Mouse (Mus musculus) cerebellum, postnatal 25 days (tissue): ENCODE measurements around the gene Rbak.
"Not testable (repeated sequence)": the region's sequence is repeated elsewhere in the genome, so short reads cannot be mapped to it uniquely, and the experiment has no call there.

ENCODE experiments used
- DNase-seq, 2 experiments: peaks; one replicate each; pipeline ENCODE4 v3.0.0; 2021; ENCODE audit warnings: mixed read lengths in 2 of 2

Gene Rbak

DNA sequence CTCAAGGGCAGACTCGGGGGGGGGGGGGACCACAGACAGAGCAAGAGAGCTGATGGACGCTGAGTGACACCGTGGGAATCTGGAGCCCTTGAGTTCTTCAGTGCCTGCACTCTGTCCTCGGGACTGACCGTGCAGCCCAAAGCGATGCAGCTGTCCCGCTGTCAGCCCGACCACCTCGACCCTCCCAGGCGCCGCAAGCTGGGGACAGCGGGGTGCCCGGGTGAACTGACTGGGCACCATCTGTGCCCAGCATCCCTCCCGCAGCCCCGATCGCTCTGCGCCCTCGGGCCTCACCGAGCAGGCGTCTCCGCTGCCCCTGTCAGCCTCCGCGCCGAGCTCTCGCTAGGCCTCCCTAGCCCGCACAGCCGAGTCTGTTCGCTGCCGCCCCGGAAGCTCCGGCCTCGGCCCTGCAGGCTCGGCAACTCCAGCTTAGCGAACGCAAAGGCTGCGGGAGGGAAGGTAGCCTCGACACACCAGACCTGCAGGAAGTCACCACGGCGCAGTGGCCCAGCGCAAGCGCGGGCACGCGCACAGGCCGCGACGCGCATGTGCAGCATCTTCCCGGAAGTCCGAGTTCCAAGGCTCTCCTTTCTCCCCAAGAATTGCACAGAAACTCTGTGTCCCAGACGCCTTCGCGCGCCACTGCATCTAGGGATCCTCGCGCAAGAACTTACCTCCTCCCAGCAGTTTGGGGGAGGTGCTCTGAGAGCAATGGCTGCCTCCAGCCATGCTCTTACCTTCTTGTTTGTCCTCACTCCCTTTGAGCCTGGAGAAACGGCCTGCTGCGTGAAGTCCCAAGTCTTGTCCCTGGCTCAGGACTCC lies at the start of gene Rbak, which contains the start of gene Spdye4b:
TSS of gene Rbak (minus strand) at position 521 of the 822 bp plus-strand sequence.
TSS of gene Spdye4b (plus strand) at position 763 of the 822 bp plus-strand sequence.
- DNase-seq = peak; percentile 95 to 96

DNA sequence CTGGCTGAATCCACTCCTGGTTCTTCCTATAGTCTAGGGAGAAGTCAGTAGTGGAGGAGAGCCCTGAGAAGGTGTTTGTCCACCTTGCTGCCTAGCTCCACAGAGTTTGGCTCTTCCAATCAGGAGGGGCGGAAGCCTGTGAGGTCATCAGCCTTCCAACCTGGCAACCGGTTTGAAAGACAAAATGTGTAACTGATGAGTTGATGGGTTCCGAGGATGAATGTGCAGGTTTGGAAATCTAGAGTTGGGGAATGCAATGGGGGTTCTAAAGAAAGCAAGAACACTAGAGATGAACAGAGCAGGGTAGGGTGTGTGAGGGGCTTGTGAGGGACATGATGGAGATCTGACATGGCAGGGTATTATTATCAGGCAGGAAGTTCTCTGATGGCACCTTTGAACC lies 46.2 kb upstream of the Rbak start, which contains the start of gene Spdye4a:
TSS of gene Spdye4a (minus strand) at position 101 of the 400 bp plus-strand sequence.
- no peak for DNase-seq

DNA sequence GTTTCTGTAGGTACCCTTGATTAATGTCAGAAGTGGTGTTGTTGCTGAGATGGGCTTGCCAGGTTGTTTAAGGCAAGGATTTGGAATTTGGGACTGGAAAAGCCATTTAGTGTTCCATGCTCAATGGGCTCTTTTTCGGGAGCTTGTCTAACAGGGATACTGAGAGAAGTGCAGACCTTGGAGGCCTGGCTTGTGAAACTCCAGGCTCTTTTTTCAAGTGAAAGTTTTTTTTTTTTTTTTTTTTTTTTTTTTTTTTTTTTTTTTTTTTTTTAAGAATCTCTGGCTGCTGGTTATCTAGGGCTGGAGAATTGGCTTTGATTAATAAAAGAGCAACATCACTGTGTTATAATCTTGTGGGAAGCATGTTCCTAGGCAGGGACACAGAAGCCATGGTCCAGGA lies 41.7 kb upstream of the Rbak start:
- DNase-seq = no peak

DNA sequence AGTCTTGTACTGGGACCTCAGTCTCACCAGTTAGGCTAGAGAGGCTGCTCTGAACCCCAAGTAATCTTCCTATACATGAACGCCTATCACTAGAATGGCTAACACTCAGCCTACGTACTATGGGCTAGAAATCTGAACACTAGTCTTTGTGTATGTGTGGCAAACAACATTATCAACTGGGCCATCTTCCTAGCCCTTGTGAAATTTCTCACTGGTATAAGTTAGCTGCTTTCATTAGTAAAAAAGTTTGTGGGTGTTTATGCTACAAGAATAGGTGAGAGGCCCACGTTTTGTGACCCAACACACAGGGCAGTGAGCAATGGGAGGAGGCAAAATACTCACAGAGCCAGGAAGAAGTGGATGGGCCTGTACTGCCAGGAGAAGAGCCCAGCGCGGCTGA lies 40.4 kb upstream of the Rbak start:
- DNase-seq = no peak

DNA sequence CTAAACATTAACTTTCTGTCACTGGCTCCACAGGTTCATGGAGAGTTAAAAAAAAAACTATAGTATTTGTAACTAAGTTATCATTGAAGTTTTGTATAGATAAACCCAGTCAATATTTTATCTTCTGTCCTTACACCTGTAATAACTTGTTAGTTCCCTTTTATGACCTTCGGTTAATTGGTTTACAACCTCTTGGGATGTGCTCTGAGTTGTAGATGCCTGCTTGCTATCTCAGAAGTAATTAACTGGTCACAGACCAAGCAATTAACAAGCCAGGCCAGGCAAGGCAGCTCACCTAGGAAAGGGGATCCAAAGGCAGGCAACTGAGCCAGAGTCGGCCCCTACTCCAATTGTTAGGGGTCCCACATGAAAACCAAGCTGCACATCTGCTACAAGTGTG lies 33.3 kb upstream of the Rbak start:
- no peak for DNase-seq

DNA sequence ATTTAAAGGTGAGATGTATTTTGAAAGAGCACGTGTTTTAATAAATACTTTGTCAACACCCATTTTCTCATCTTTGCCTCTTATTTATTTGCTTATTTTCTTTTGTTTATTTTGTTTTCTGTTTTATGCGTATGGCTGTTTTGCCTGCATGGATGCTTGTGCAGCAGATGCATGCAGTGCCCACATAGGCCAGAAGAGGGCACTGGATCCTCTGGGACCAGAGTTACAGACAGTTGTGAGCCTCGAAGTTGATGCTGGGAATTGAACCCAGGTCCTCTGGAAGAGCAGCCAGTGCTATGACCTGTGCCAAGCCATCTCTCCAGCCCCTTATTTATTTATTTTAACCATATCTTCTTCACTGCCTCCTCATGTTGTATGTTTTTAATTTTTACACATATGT lies 24.4 kb upstream of the Rbak start:
- peak in 1 of 2 experiments; percentile 6 for DNase-seq

DNA sequence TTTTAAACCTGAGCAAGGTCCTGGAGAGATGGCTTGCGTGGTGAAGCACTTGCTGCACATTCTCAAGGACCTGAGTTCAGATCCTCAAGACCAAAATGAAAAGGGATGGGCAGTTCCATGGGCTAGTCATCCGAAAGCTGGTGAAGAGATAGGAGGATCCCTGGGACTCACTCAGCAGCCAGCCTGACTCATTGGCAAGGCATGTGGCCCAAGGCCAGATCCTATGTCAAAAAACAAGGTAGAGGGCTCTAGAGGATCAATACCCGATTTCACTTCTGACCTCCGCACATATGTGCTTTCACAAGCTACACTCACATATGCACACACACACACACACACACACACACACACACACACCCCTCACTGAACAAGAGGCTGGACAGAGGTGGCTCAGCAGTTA lies 15.9 kb upstream of the Rbak start:
- DNase-seq = no peak

DNA sequence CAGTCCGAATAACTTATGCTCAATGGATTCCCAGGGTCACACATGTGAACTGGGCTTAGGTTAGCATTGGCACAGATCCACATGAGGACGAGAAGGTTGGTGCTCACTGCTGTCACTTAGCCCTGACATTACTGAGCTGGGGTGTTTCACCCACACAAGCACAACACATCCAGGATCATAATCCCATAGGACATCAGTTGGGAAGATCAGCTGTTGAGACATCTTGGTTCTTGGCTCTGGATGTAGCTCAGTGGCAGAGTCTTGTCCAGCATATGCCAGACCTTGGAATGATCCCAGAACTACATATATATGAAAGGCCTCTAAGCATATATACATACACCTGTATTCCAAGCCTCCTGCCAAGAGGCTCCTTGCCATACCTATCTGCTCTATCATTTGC lies 14.6 kb upstream of the Rbak start:
- no peak for DNase-seq

DNA sequence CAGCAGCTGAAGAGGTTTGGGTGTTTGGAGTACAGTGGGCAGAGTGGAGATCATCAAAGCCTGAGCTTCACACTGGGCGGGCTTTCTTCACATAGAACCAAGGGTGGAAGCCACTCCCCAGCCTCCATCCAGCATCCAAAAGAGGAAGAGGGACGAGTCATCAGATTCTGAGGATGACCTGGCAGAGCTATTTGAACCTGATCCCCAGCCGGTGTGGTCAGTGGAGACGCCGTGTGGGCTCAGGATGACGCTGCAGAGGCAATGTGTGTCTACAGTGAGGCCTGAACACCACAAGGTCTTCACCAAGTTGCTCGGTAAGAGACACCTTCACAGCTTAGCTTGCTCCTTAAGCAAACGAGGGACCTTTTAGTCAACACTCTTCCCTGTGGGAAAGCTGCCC lies 14.2 kb upstream of the Rbak start:
- not testable (repeated sequence) for DNase-seq

DNA sequence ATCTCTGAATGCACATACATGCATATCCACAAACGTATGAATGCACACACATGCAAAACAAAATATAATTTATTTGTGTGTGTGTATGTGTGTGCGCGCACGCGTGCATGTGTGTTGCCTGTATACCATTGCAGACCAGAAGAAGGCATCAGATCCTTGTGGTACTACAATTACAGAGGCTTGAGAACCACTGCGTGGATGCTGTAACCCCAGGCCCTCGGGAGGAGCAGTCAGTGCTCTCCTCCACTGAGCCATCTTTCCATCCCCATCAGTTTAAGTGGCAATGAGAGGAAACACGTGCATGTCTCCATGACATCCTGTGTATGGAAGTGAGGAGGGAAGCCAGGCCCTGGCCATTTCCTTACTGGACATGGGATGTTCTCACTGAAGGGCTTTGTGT lies 12.2 kb upstream of the Rbak start:
- DNase-seq = no peak

DNA sequence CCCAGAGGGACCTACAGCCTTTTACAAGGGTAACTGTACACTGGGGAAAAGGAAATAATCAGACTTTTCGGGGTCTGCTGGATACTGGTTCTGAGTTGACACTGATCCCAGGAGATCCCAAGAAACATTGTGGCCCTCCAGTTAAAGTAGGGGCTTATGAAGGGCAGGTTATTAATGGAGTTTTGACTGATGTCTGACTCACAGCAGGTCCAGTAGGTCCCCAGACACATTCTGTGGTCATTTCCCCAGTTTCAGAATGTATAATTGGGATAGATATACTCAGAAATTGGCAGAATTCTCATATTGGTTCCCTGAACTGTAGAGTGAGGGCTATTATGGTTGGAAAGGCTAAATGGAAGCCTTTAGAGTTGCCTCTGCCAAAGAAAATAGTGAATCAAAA lies 7.4 kb upstream of the Rbak start:
- not testable (repeated sequence) for DNase-seq

DNA sequence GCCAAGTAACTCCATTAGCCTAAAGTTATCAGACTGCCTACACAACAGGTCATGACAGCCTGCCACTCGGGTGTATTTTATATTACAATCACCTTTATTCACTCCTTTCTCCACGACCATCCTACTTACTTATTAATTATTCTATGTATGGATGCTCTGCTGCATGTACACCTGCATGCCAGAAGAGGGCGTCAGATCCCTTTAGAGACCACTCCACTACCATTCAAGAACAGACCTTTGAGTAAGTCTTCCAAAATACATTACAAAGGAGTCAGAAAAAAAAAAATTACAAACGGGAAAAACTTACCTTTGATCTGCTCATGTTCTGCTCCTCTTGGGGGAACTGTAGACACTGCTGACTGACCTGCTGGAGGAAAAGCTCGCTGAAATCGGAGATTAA lies 1.4 kb downstream of the Rbak start:
- DNase-seq = peak in 1 of 2 experiments; percentile 24

DNA sequence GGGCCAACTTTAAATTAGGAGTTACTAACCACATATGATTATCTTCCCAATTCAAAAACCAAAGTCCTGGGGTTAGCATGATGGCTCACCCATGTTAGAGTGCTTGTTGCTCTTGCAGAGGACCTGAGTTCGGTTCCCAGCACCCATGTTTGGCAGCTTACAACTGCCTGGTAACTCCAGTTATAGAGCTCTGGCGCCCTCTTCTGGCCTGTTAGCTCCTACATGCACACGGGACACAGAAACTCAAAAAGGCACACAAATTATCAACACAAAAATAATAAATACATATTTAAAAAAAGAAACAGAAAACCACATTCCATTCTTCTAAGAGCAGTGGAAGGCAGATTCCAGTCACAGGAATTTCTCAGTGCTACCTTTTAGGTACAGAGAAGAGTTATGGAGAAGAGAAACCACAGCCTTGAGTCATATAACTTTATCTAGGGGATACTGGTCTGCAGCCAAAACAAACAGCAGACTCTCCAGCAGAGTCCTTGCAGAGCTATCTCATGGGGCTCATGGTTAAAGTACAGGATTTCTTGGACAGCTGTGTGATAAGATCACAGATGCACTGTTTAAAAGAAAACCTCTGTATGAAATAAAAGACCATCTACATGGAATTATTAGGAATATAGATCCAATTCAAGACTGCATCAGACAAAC lies 2.9 kb downstream of the Rbak start:
- DNase-seq = peak in 1 of 2 experiments; percentile 30

DNA sequence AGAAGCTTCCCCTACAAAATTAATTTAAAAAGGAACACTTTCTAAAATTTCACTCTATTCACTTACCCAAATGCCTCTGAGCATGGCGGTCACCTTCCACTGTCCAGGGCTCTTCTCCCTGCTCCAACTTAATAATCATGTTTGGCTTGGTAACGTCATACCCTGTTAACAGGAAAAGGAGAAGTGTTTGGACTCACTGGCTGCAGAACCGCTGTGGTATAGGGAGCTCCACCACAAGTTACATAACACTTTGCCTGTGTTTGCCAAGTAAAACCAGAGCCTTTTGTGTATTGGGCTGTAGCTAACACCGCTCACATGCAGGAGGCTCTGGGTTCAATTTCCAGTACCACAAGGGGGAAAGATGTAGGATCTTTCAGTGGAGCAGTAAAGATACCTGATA lies 4.6 kb downstream of the Rbak start:
- DNase-seq = no peak

DNA sequence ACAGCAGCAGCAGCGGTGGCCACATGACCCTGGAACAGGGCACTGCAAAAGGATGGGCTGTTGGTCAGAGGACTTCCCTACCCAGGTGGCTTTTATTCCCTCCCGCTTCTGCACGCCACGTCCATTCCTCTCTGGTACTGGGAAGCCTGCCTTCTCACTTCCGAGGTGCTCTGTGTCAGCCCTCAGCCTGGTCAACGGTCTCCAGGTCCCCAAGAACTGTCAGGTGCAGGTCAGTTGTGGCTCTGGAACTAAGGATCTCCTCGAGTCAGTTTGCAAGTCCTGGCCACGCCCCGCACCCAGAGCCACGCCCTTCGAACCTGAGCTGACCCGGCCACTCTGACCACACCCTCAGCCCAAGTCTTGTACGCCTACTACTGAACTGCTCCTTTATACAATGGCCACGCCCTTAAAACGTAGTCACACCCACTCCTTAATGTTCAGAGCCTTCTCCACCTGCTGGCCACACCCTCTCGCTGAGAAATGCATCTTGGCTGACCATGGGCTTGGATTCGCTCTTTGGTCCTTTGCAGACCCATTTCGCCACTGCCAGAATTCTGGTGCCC lies 15.0 kb downstream of the Rbak start:
- DNase-seq = no peak

DNA sequence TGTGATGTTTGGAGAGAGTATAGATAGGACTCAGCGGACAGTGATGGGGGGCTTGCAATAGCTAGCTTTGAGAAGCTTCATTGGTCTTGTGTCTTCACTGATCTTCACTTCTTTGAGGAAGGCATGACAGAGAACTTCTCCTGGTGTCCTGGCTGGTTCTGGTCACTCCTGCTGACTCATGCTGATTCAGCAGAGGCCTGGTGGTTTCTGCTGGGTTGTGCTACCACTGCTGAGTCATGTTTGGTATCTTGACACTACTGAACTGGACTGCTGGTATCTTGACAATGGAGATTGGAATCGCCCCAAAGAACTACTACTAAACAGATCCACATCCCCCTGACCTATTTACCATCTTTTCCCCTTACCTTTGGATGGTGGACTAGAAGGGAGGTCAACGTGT lies 25.0 kb downstream of the Rbak start:
- DNase-seq = no peak

DNA sequence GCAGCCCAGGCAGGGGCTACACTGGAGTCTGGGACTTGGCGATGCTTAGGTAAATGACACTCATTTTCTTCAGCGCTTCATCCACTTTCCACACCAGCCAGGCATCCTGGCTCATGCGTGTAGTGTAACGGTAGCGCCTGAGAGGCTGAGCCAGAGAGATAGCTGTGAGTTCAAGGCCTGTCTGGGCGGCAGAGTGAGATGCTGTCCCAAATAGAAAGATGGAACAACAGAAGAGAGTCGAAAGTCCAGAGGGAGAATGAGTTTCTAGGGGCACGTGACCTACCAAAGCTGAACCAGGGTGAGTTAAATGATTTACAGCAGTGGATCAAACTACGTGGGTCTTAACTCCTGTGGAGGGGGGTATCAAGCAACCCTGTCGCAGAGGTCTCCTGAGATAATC lies 26.8 kb downstream of the Rbak start:
- no peak for DNase-seq

DNA sequence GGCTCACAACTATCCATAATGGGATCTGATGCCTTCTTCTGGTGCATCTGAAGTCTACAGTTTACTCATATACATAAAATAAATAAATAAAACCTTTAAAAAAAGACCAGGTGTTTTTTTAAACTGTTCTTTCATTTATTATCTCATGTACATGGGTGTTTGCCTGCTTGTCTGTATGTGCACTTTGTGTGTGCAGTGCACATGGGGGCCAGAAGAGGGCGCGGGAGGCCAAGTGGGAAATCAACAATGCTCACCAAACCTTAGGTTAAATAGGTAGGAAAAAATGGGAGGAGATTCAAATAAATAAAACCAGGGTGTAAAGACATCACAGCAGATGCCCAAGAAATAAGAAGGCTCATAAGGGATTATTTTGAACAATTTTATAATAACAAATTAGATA lies 30.5 kb downstream of the Rbak start:
- no peak for DNase-seq

DNA sequence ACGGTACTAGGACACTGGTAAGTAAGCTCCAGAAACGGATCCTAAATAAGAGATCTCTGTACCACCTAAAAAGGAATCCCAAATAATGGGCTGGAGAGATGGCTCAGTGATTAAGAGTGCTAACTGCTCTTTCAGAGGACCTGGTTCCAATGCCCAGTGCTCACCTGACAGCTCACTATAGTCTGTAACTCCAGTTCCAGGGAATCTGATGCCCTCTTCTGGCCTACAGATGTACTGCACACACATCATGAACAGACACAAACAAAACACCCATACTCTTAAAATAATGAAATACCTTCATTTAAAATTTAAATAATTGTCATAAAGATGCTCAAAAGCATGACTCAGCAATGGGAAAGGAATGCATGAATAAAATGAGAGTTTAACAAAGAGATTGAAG lies 31.0 kb downstream of the Rbak start:
- DNase-seq = no peak

DNA sequence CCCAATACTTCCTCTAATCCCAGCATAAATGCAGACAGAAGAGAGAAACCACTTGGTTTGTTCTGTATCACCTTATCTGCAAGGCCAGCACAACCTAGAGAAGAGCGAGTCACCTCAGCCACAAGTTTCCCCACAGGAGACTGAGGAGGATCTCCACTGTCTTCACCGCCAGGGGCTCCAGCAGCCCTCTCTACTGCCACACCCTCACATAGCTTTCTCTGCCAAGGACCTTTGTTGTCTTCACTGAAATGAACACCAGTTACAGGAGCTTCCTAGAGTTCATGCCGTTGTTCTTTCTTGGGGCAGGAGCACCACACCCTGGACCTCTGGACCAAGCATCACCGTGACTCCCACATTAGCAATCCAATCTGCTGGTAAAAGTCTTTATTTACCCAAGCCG lies 31.9 kb downstream of the Rbak start:
- DNase-seq = no peak

DNA sequence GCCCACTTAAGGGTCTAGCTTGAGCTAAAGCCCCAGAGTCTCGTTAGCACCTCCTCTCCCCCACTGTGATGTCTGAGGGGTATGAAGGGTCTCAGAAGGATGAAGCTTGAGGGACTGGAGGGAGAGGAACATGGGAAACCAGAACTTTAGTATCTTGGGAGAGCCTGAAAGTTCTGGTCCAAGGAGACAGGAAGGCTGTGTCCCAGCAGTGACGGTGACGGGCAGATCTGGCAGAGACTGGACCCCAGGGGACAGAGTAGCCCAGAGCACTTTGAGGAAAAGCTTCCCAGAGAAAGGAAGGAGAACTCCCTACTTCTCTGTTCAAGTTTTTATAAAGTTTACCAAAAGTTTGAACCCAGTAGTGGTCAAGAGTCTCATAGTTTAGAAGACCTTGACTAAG lies 33.1 kb downstream of the Rbak start, which contains the start of gene Olfr718-ps1:
TSS of gene Olfr718-ps1 (minus strand) at position 101 of the 400 bp plus-strand sequence.
- no peak for DNase-seq

DNA sequence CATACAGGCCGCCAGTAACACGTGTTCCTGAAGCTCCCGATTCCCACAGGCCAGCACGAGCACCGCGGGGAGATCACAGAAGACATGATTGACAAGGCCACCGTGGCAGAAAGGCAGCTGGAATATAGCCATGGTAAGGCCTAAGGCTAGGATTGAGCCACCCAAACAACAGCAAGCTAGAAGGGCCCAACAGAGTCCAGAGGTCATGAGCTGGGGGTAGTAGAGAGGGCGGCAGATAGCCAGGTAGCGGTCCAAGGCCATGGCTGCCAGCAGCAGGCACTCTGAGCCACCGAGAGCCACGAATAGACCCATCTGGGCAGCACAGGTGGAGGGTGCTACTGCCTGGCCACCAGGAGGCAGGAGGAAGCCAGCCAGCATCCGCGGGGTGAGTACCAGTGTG lies 43.0 kb downstream of the Rbak start:
- no peak for DNase-seq

DNA sequence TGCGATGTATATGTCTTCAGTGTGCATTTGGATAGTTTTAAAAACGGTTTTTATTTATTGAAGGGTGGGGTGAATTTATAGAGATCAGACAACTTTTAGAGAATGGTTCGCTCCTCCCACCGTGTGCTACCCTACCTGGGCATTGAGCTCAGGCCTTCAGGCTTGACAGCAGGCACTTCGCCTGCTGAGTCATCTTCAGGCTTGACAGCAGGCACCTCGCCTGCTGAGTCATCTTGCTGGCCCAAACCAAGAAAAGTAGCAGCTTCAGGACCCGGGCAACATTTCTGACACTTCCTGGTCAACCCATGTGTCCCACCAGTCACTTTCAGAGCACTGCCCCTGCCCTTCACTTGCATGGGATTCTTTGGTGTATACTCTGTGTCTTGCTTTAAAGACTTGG lies 45.5 kb downstream of the Rbak start:
- no peak for DNase-seq
